Mouse (Mus musculus) heart, embryonic 12.5 days (tissue): ENCODE data around the gene Lrrc29. TPM values are rescaled to one million over a fixed set of nuclear protein-coding genes. Genes with fewer than 3 reads are reported as not detected.

ENCODE experiments used
- ATAC-seq: fragments of 200-750 bp; cut with Nextera tagmentation; 2 replicates; pipeline ENCODE4 v1.8.0; 2017; ENCODE audit warnings: moderate TSS enrichment, moderate library complexity; ENCODE audit not compliant: insufficient number of reproducible peaks, low FRiP score
- H3K27ac ChIP-seq: fragments of 300-500 bp; sonication (generic); 2 replicates; pipeline ENCODE4 v1.5.1; 2016; ENCODE audit warnings: mild to moderate bottlenecking, moderate library complexity; ENCODE audit not compliant: poor library complexity, severe bottlenecking
- H3K27me3 ChIP-seq: fragments of 300-500 bp; sonication (generic); replicated peaks from 2 replicates; pipeline ENCODE4 v1.6.1; 2016; ENCODE audit warnings: mild to moderate bottlenecking, moderate library complexity
- H3K36me3 ChIP-seq: fragments of 300-500 bp; sonication (generic); 2 replicates; pipeline ENCODE4 v1.6.1; 2016; ENCODE audit warnings: mild to moderate bottlenecking, moderate library complexity
- H3K4me1 ChIP-seq: fragments of 300-500 bp; sonication (generic); replicated peaks from 2 replicates; pipeline ENCODE4 v1.6.1; 2016; ENCODE audit warnings: mild to moderate bottlenecking
- H3K4me2 ChIP-seq: fragments of 300-500 bp; sonication (generic); 2 replicates; pipeline ENCODE4 v1.6.1; 2016; ENCODE audit warnings: mild to moderate bottlenecking, moderate library complexity
- H3K4me3 ChIP-seq: fragments of 300-500 bp; sonication (generic); 2 replicates; pipeline ENCODE4 v1.5.1; 2016; ENCODE audit warnings: mild to moderate bottlenecking
- H3K9ac ChIP-seq: fragments of 300-500 bp; sonication (generic); 2 replicates; pipeline ENCODE4 v1.6.1; 2016; ENCODE audit warnings: mild to moderate bottlenecking, moderate library complexity
- H3K9me3 ChIP-seq: fragments of 300-500 bp; sonication (generic); replicated peaks from 2 replicates; pipeline ENCODE4 v1.6.1; 2016; ENCODE audit warnings: mild to moderate bottlenecking, moderate library complexity
- WGBS: fragments of 180-500 bp; shearing (Covaris S2); methylation state at CpG from one replicate; pipeline ENCODE4 v1.1.7; 2016; 5-methylcytosine and 5-hydroxymethylcytosine counted together
- polyA plus RNA-seq: library from polyadenylated mRNA; unstranded; fragments of >200 nt; fragmentation: Nextera tagmentation; extraction: Ambion mirVana; gene quantifications from 2 replicates; pipeline ENCODE4 v1.2.1, GENCODE M21; 2016

Lrrc29 gene
- polyA plus RNA-seq, 1 experiment from 2014 or later: 1.3 TPM

- peaks cover 36% of the 10 kb centered on the region for H3K4me1 ChIP-seq
- no peak overlapping the region for H3K27ac ChIP-seq
- no peak overlapping the region for H3K4me2 ChIP-seq
- no peak for ATAC-seq
- WGBS: 91% methylated on average over 13 of the region's 13 CpGs
- H3K27me3 ChIP-seq: no peaks in the 10 kb centered on the region
- no peaks in the 10 kb centered on the region for H3K9me3 ChIP-seq
- H3K4me3 ChIP-seq: no peak overlapping the region
- peaks cover 70% of the 10 kb centered on the region for H3K36me3 ChIP-seq
- no peak overlapping the region for H3K9ac ChIP-seq
These were observed 18.4 kb downstream of the Lrrc29 start for GRCm38 (mm10) chr8:105307670-105308069.

- peak overlapping the region; percentile 46 for H3K4me3 ChIP-seq
- peak overlapping the region; percentile 82 for H3K4me2 ChIP-seq
- peak overlapping the region; percentile 49 for H3K27ac ChIP-seq
- H3K9ac ChIP-seq: peak overlapping the region; percentile 69
- 50% methylated on average over 5 of the region's 5 CpGs for WGBS
- H3K36me3 ChIP-seq: peaks cover 71% of the 10 kb centered on the region
- peaks cover 36% of the 10 kb centered on the region for H3K4me1 ChIP-seq
- no peaks in the 10 kb centered on the region for H3K9me3 ChIP-seq
- no peaks in the 10 kb centered on the region for H3K27me3 ChIP-seq
- ATAC-seq: peak; percentile 19
These were observed 19.9 kb downstream of the Lrrc29 start for GRCm38 (mm10) chr8:105306146-105306691.

- no peaks in the 10 kb centered on the region for H3K27me3 ChIP-seq
- WGBS: 6% methylated on average over 29 of the region's 30 CpGs
- H3K4me1 ChIP-seq: peaks cover 36% of the 10 kb centered on the region
- peak within 1 kb of the TSS; percentile 53 for H3K27ac ChIP-seq
- peak; percentile 59 for ATAC-seq
- H3K9me3 ChIP-seq: no peaks in the 10 kb centered on the region
- H3K4me3 ChIP-seq: peak within 1 kb of the TSS; percentile 46
- H3K4me2 ChIP-seq: peak within 1 kb of the TSS; percentile 82
- peaks cover 75% of the 10 kb centered on the region for H3K36me3 ChIP-seq
- peak within 1 kb of the TSS; percentile 69 for H3K9ac ChIP-seq
These were observed 20.6 kb downstream of the Lrrc29 start, which contains the start of gene Elmo3 for GRCm38 (mm10) chr8:105305211-105306145. Gene Elmo3, plus strand, starts transcription at chr8:105305601.

- H3K4me2 ChIP-seq: no peak overlapping the region
- peak; percentile 18; the same call in 1 of the 2 replicates for ATAC-seq
These were observed 21.5 kb downstream of the Lrrc29 start for GRCm38 (mm10) chr8:105304325-105305210.

GRCm38 (mm10) chr8:105303874-105304273 is 22.2 kb downstream of the Lrrc29 start:
- H3K4me2 ChIP-seq: no peak overlapping the region
- H3K9me3 ChIP-seq: no peaks in the 10 kb centered on the region
- peak overlapping the region; percentile 53; the same call in 1 of the 2 replicates for H3K27ac ChIP-seq
- ATAC-seq: no peak
- no peak overlapping the region for H3K4me3 ChIP-seq
- WGBS: 70% methylated on average over 9 of the region's 9 CpGs
- no peak overlapping the region for H3K9ac ChIP-seq
- H3K27me3 ChIP-seq: no peaks in the 10 kb centered on the region
- peaks cover 44% of the 10 kb centered on the region for H3K4me1 ChIP-seq
- H3K36me3 ChIP-seq: peaks cover 76% of the 10 kb centered on the region

More at GRCm38 (mm10) chr8:105304325-105305210, 21.5 kb downstream of the Lrrc29 start:
- no peaks in the 10 kb centered on the region for H3K27me3 ChIP-seq
- H3K36me3 ChIP-seq: peaks cover 76% of the 10 kb centered on the region
- H3K4me3 ChIP-seq: no peak overlapping the region
- peak overlapping the region; percentile 53; the same call in 1 of the 2 replicates for H3K27ac ChIP-seq
- no peaks in the 10 kb centered on the region for H3K9me3 ChIP-seq
- H3K4me1 ChIP-seq: peaks cover 40% of the 10 kb centered on the region
- H3K9ac ChIP-seq: 0 out of 2 replicates have a peak overlapping the region, but pooled peaks have one; percentile 3
- WGBS: 52% methylated on average over 9 of the region's 9 CpGs

GRCm38 (mm10) chr8:105303396-105303795 is 22.7 kb downstream of the Lrrc29 start:
- H3K4me3 ChIP-seq: no peak overlapping the region
- H3K27ac ChIP-seq: no peak overlapping the region
- no peak overlapping the region for H3K9ac ChIP-seq
- H3K4me1 ChIP-seq: peaks cover 49% of the 10 kb centered on the region
- no peaks in the 10 kb centered on the region for H3K27me3 ChIP-seq
- no peak overlapping the region for H3K4me2 ChIP-seq
- H3K36me3 ChIP-seq: peaks cover 76% of the 10 kb centered on the region
- no peak for ATAC-seq
- 86% methylated on average over 8 of the region's 8 CpGs for WGBS
- H3K9me3 ChIP-seq: no peaks in the 10 kb centered on the region

GRCm38 (mm10) chr8:105299962-105300361 is 26.1 kb downstream of the Lrrc29 start:
- Histone ChIP-seq H3K4me2 (peak overlapping the region; percentile 22), H3K36me3 (peaks cover 60% of the 10 kb centered on the region), H3K4me3 (no peak overlapping the region)

GRCm38 (mm10) chr8:105298351-105299252 is 27.5 kb downstream of the Lrrc29 start:
- Histone ChIP-seq H3K27ac (no peak overlapping the region), H3K4me2 (peak overlapping the region; percentile 84), H3K9me3 (no peaks in the 10 kb centered on the region), H3K36me3 (peaks cover 47% of the 10 kb centered on the region), H3K4me1 (peaks cover 33% of the 10 kb centered on the region), H3K9ac (peak overlapping the region; percentile 90), H3K4me3 (peak overlapping the region; percentile 87), H3K27me3 (peaks cover 4% of the 10 kb centered on the region)
- 42% methylated on average over 18 of the region's 18 CpGs for WGBS
- ATAC-seq: no peak

More at GRCm38 (mm10) chr8:105299962-105300361, 26.1 kb downstream of the Lrrc29 start:
- Histone ChIP-seq H3K9ac (no peak overlapping the region), H3K27me3 (no peaks in the 10 kb centered on the region), H3K27ac (no peak overlapping the region), H3K4me1 (peaks cover 43% of the 10 kb centered on the region), H3K9me3 (no peaks in the 10 kb centered on the region)
- 0 out of 2 replicates have a peak, but pooled peaks have one; percentile 58 for ATAC-seq
- 76% methylated on average over 8 of the region's 8 CpGs for WGBS

GRCm38 (mm10) chr8:105297511-105298192 is 28.4 kb downstream of the Lrrc29 start, which contains the start of gene E2f4:
Gene E2f4, plus strand, starts transcription at chr8:105297663.
- H3K9ac ChIP-seq: peak within 1 kb of the TSS; percentile 90
- H3K4me3 ChIP-seq: peak within 1 kb of the TSS; percentile 87
- no peaks in the 10 kb centered on the region for H3K9me3 ChIP-seq
- H3K27me3 ChIP-seq: peaks cover 14% of the 10 kb centered on the region
- peaks cover 38% of the 10 kb centered on the region for H3K36me3 ChIP-seq
- ATAC-seq: peak; percentile 86
- H3K4me1 ChIP-seq: peaks cover 31% of the 10 kb centered on the region
- peak within 1 kb of the TSS; percentile 84 for H3K4me2 ChIP-seq
- H3K27ac ChIP-seq: peak within 1 kb of the TSS; percentile 59
- 0% methylated on average over 53 of the region's 58 CpGs for WGBS
